ENCODE assay signal across 24 mouse cellular contexts in the genomic region with DNA sequence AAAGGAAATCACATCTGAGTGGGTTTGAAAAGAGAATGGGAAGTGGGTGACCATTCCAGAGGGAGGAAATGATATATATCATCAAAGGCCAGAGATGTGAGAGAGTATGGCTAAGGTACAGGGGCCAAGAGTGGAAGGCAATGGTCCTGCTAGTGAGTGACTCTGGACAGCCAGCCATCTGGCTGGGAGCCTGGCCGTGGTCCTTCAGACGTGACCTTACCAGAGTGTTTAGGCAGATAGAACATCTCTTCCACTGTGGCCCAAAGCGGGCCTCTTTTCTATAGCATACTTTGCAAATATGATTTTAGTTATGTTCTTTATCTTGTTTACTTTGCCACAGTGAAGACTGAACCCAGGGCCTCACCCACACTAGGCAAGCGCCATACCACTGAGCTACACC. TPM values are rescaled to one million over a fixed set of nuclear protein-coding genes. Genes with fewer than 3 reads are reported as not detected.
DNase-seq lines count a peak whose midpoint lies in the region; ATAC-seq lines count a peak whose summit lies in the region.
"Had no signal": no experiment of that assay in that cellular context is flagged by ENCODE, and none has a peak within 500 bp of the region (broad histone marks: within the 10 kb centered on the region; RNA-seq: fewer than 3 reads in every experiment).

No protein-coding gene starts in this region.

- H3K27me3 ChIP-seq in hindbrain, embryonic 10.5 days (ENCODE audit: insufficient read depth, poor library complexity, severe bottlenecking), result no peaks in the 10 kb centered on the region; the same call in 1 of the 2 replicates
- no peaks in the 10 kb centered on the region for H3K27me3 ChIP-seq in hindbrain, embryonic 16.5 days (replicated peaks; ENCODE audit: control insufficient read depth, insufficient read depth, low read length)
- no peaks in the 10 kb centered on the region for H3K27me3 ChIP-seq in midbrain, embryonic 14.5 days (ENCODE audit: control insufficient read depth, insufficient read depth, low read length)
- H3K27me3 ChIP-seq in midbrain, embryonic 11.5 days (ENCODE audit: control insufficient read depth, insufficient read depth, low read length), result peaks cover 4% of the 10 kb centered on the region
- H3K27me3 ChIP-seq in hindbrain, embryonic 14.5 days (ENCODE audit: control insufficient read depth, insufficient read depth, low read length), result no peaks in the 10 kb centered on the region
- H3K27me3 ChIP-seq: embryonic facial prominence, embryonic 12.5 days; heart, embryonic 12.5 days; kidney, embryonic 15.5 days; limb, embryonic 13.5 days; lung, embryonic 15.5 days had no signal

- ATAC-seq in hindbrain, embryonic 16.5 days, result no peak
- no peak for ATAC-seq in midbrain, embryonic 14.5 days (ENCODE audit: low FRiP score, low TSS enrichment)
- ATAC-seq in midbrain, embryonic 11.5 days (ENCODE audit: low FRiP score), result no peak
- no peak for ATAC-seq in hindbrain, embryonic 14.5 days (ENCODE audit: low FRiP score)
- ATAC-seq: forebrain, embryonic 14.5 days had no signal

- no peaks in the 10 kb centered on the region for H3K36me3 ChIP-seq in hindbrain, embryonic 10.5 days
- no peaks in the 10 kb centered on the region for H3K36me3 ChIP-seq in hindbrain, embryonic 16.5 days (ENCODE audit: control insufficient read depth, insufficient read depth, low read length)
- H3K36me3 ChIP-seq in midbrain, embryonic 14.5 days (ENCODE audit: control insufficient read depth, insufficient read depth, low read length), result no peaks in the 10 kb centered on the region
- H3K36me3 ChIP-seq in midbrain, embryonic 11.5 days (ENCODE audit: control insufficient read depth, insufficient read depth, low read length), result no peaks in the 10 kb centered on the region
- no peaks in the 10 kb centered on the region for H3K36me3 ChIP-seq in hindbrain, embryonic 14.5 days (replicated peaks; ENCODE audit: control insufficient read depth, insufficient read depth)
- H3K36me3 ChIP-seq: embryonic facial prominence, embryonic 12.5 days; heart, embryonic 12.5 days; kidney, embryonic 15.5 days; limb, embryonic 13.5 days; lung, embryonic 15.5 days had no signal

- H3K4me1 ChIP-seq in hindbrain, embryonic 10.5 days (replicated peaks), result peaks cover 75% of the 10 kb centered on the region
- H3K4me1 ChIP-seq in hindbrain, embryonic 16.5 days (ENCODE audit: control insufficient read depth, insufficient read depth, low read depth, low read length), result peaks cover 31% of the 10 kb centered on the region
- H3K4me1 ChIP-seq in midbrain, embryonic 14.5 days (ENCODE audit: control insufficient read depth, insufficient read depth, low read length), result peaks cover 49% of the 10 kb centered on the region
- peaks cover 12% of the 10 kb centered on the region for H3K4me1 ChIP-seq in midbrain, embryonic 11.5 days (ENCODE audit: control insufficient read depth, insufficient read depth, low read length)
- H3K4me1 ChIP-seq in hindbrain, embryonic 14.5 days (replicated peaks; ENCODE audit: control insufficient read depth, insufficient read depth, low read length), result peaks cover 57% of the 10 kb centered on the region

- H3K9me3 ChIP-seq in hindbrain, embryonic 10.5 days, result no peaks in the 10 kb centered on the region
- H3K9me3 ChIP-seq in hindbrain, embryonic 16.5 days (ENCODE audit: control insufficient read depth, low read length), result no peaks in the 10 kb centered on the region
- no peaks in the 10 kb centered on the region for H3K9me3 ChIP-seq in midbrain, embryonic 14.5 days (ENCODE audit: control insufficient read depth, low read length)
- H3K9me3 ChIP-seq in midbrain, embryonic 11.5 days (ENCODE audit: control insufficient read depth, low read length), result no peaks in the 10 kb centered on the region
- no peaks in the 10 kb centered on the region for H3K9me3 ChIP-seq in hindbrain, embryonic 14.5 days (ENCODE audit: control insufficient read depth, low read length)
- H3K9me3 ChIP-seq: embryonic facial prominence, embryonic 12.5 days; heart, embryonic 12.5 days; kidney, embryonic 15.5 days; limb, embryonic 13.5 days; lung, embryonic 15.5 days had no signal

- 84% methylated on average over 4 of the region's 4 CpGs for WGBS in hindbrain, embryonic 10.5 days
- 87% methylated on average over 4 of the region's 4 CpGs for WGBS in hindbrain, embryonic 16.5 days
- WGBS in midbrain, embryonic 14.5 days, result 91% methylated on average over 4 of the region's 4 CpGs
- WGBS in midbrain, embryonic 11.5 days, result 90% methylated on average over 4 of the region's 4 CpGs
- 77% methylated on average over 4 of the region's 4 CpGs for WGBS in hindbrain, embryonic 14.5 days

- no peak overlapping the region for H3K9ac ChIP-seq in hindbrain, embryonic 16.5 days (ENCODE audit: low read depth, low read length)
- H3K9ac ChIP-seq in midbrain, embryonic 14.5 days (replicated peaks; ENCODE audit: low read length), result no peak overlapping the region
- no peak overlapping the region for H3K9ac ChIP-seq in midbrain, embryonic 11.5 days (ENCODE audit: low read length)
- H3K9ac ChIP-seq in hindbrain, embryonic 14.5 days, result no peak overlapping the region
- H3K9ac ChIP-seq: embryonic facial prominence, embryonic 12.5 days; heart, embryonic 12.5 days; kidney, embryonic 15.5 days; limb, embryonic 13.5 days; lung, embryonic 15.5 days had no signal

- H3K27ac ChIP-seq in hindbrain, embryonic 10.5 days, result peak overlapping the region; percentile 83
- no peak overlapping the region for H3K27ac ChIP-seq in hindbrain, embryonic 16.5 days (ENCODE audit: low read depth, low read length)
- H3K27ac ChIP-seq in midbrain, embryonic 14.5 days (replicated peaks; ENCODE audit: low read depth, low read length), result peak overlapping the region; percentile 73; the same call in 1 of the 2 replicates
- H3K27ac ChIP-seq in midbrain, embryonic 11.5 days (ENCODE audit: low read depth, low read length), result no peak overlapping the region
- peak overlapping the region; percentile 87; the same call in 1 of the 2 replicates for H3K27ac ChIP-seq in hindbrain, embryonic 14.5 days
- H3K27ac ChIP-seq: limb, embryonic 13.5 days; lung, embryonic 15.5 days had no signal

- no peak overlapping the region for H3K4me2 ChIP-seq in hindbrain, embryonic 16.5 days (ENCODE audit: low read length)
- H3K4me2 ChIP-seq in midbrain, embryonic 14.5 days (ENCODE audit: low read length), result no peak overlapping the region
- no peak overlapping the region for H3K4me2 ChIP-seq in midbrain, embryonic 11.5 days
- H3K4me2 ChIP-seq in hindbrain, embryonic 14.5 days (replicated peaks), result no peak overlapping the region
- H3K4me2 ChIP-seq: embryonic facial prominence, embryonic 12.5 days; heart, embryonic 12.5 days; kidney, embryonic 15.5 days; limb, embryonic 13.5 days; liver, embryonic 11.5 days; lung, embryonic 15.5 days had no signal

- no peak overlapping the region for H3K4me3 ChIP-seq in hindbrain, embryonic 10.5 days
- no peak overlapping the region for H3K4me3 ChIP-seq in hindbrain, embryonic 16.5 days (ENCODE audit: low read length)
- H3K4me3 ChIP-seq in midbrain, embryonic 14.5 days (replicated peaks; ENCODE audit: low read depth, low read length), result no peak overlapping the region
- H3K4me3 ChIP-seq in midbrain, embryonic 11.5 days (ENCODE audit: low read depth, low read length), result no peak overlapping the region
- no peak overlapping the region for H3K4me3 ChIP-seq in hindbrain, embryonic 14.5 days (replicated peaks; ENCODE audit: low read length)
- H3K4me3 ChIP-seq: embryonic facial prominence, embryonic 12.5 days; gastrocnemius, adult 2 months; heart, embryonic 12.5 days; kidney, embryonic 15.5 days; limb, embryonic 13.5 days; lung, embryonic 15.5 days had no signal

- no peak for DNase-seq in hindbrain, embryonic 10.5 days (ENCODE audit: low spot score)
- no peak for DNase-seq in midbrain, embryonic 14.5 days
- no peak for DNase-seq in midbrain, embryonic 11.5 days (ENCODE audit: low spot score, missing footprints)
- peak; percentile 65 to 75 for DNase-seq in adrenal gland, postnatal 36 days
- no peak for DNase-seq in hindbrain, embryonic 14.5 days (ENCODE audit: low spot score)
- no peak for DNase-seq in cerebellum, adult 18-20 months
- DNase-seq: B cell, adult 2 months; cerebellum, adult 11 months; cerebellum, adult 9-11 months; gastrocnemius, adult 2 months; gastrocnemius, postnatal 36 days; kidney, adult 18-20 months; kidney, postnatal 25 days; right cerebral cortex, adult 18-20 months; thymus, postnatal 4 days had no signal

RNA-seq across cellular contexts. Expression of a gene that starts 38.4 kb away (rescaled TPM):
- polyA plus RNA-seq in hindbrain, embryonic 10.5 days (2016; fragmentation: Nextera tagmentation; extraction: Ambion mirVana), result 32.9 and 65.5 TPM in 2 replicates
- 127 and 137 TPM in 2 replicates for polyA plus RNA-seq in hindbrain, embryonic 16.5 days (2015; fragmentation: Nextera tagmentation; extraction: Ambion mirVana)
- polyA plus RNA-seq in midbrain, embryonic 14.5 days (2014; fragmentation: Nextera tagmentation; extraction: Ambion mirVana), result 94.4 and 102 TPM in 2 replicates
- polyA plus RNA-seq in midbrain, embryonic 11.5 days (2014; fragmentation: Nextera tagmentation; extraction: Ambion mirVana), result 38.8 and 43.1 TPM in 2 replicates
- total RNA-seq in adrenal gland, postnatal 36 days (2021), result 1 to 10 TPM; 7.6 to 7.9 TPM
- polyA plus RNA-seq in hindbrain, embryonic 14.5 days (2014; fragmentation: Nextera tagmentation; extraction: Ambion mirVana), result 122 and 135 TPM in 2 replicates
- total RNA-seq: megakaryocyte progenitor cell, adult 5-6 weeks had no signal

RNA-seq across cellular contexts. Expression of a gene that starts 47.4 kb away (rescaled TPM):
- 861 and 996 TPM in 2 replicates for polyA plus RNA-seq in hindbrain, embryonic 10.5 days (2016; fragmentation: Nextera tagmentation; extraction: Ambion mirVana)
- 261 and 355 TPM in 2 replicates for polyA plus RNA-seq in hindbrain, embryonic 16.5 days (2015; fragmentation: Nextera tagmentation; extraction: Ambion mirVana)
- 61.6 and 89.0 TPM in 2 replicates for polyA plus RNA-seq in midbrain, embryonic 14.5 days (2014; fragmentation: Nextera tagmentation; extraction: Ambion mirVana)
- polyA plus RNA-seq in midbrain, embryonic 11.5 days (2014; fragmentation: Nextera tagmentation; extraction: Ambion mirVana), result 202 and 210 TPM in 2 replicates
- total RNA-seq in adrenal gland, postnatal 36 days (2021), result 100 to 1,000 TPM; 266 to 469 TPM
- polyA plus RNA-seq in hindbrain, embryonic 14.5 days (2014; fragmentation: Nextera tagmentation; extraction: Ambion mirVana), result 122 and 128 TPM in 2 replicates

Comparison
In these comparisons a context has a peak if more than half of its experiments do, and no peak if none do; other contexts are left out.
1. H3K27ac ChIP-seq: peak in hindbrain, embryonic 10.5 days (single experiment), midbrain, embryonic 14.5 days (single experiment) and hindbrain, embryonic 14.5 days (single experiment); none in hindbrain, embryonic 16.5 days (single experiment) and midbrain, embryonic 11.5 days (single experiment).
2. DNase-seq: peak in adrenal gland, postnatal 36 days (2 of 2); none in hindbrain, embryonic 10.5 days (single experiment), midbrain, embryonic 14.5 days (single experiment), midbrain, embryonic 11.5 days (single experiment), hindbrain, embryonic 14.5 days (single experiment) and cerebellum, adult 18-20 months (0 of 2).